Mouse (Mus musculus) neutrophil, adult 5-6 weeks (primary cell): ENCODE measurements at regions not wholly inside any gene's neighbourhood (a gene's known extent, or its start where the extent isn't known, plus 50 kb on each side); places are given as distances from the start of the nearest gene placed in this dataset.

Experiments
- ATAC-seq: fragments of 151-379, 151-347 bp; 2 replicates; pipeline ENCODE4 v1.8.0; 2017; ENCODE audit warnings: mild to moderate bottlenecking, moderate TSS enrichment; ENCODE audit not compliant: insufficient number of reproducible peaks, poor library complexity, low FRiP score, severe bottlenecking; ENCODE audit errors: extremely low read depth

- no peak for ATAC-seq
Observed at GRCm38 (mm10) chr2:166339427-166339826, 184.0 kb upstream of the Sulf2 start.

GRCm38 (mm10) chr2:166338396-166339085, 183.1 kb upstream of the Sulf2 start:
- no peak for ATAC-seq

GRCm38 (mm10) chr2:166337666-166338065, 182.2 kb upstream of the Sulf2 start:
- no peak for ATAC-seq

GRCm38 (mm10) chr2:166335702-166336101, 180.2 kb upstream of the Sulf2 start:
- no peak for ATAC-seq

- ATAC-seq = no peak
Observed at GRCm38 (mm10) chr2:166334559-166334958, 179.1 kb upstream of the Sulf2 start.

GRCm38 (mm10) chr2:166333818-166334217, 178.4 kb upstream of the Sulf2 start:
- no peak for ATAC-seq

- ATAC-seq = no peak
Observed at GRCm38 (mm10) chr2:166332748-166333417, 177.4 kb upstream of the Sulf2 start.

GRCm38 (mm10) chr2:166331192-166331591, 175.7 kb upstream of the Sulf2 start:
- ATAC-seq = no peak

GRCm38 (mm10) chr2:166330364-166330763, 174.9 kb upstream of the Sulf2 start:
- no peak for ATAC-seq

- no peak for ATAC-seq
Observed at GRCm38 (mm10) chr2:166329556-166330340, 174.3 kb upstream of the Sulf2 start.

- ATAC-seq = no peak
Observed at GRCm38 (mm10) chr2:166326932-166327331, 171.5 kb upstream of the Sulf2 start.

GRCm38 (mm10) chr2:166324954-166325353, 169.5 kb upstream of the Sulf2 start:
- ATAC-seq = no peak

- ATAC-seq = no peak
Observed at GRCm38 (mm10) chr2:166324439-166324838, 169.0 kb upstream of the Sulf2 start.

- ATAC-seq = no peak
Observed at GRCm38 (mm10) chr2:166322668-166323043, 167.2 kb upstream of the Sulf2 start.

- no peak for ATAC-seq
Observed at GRCm38 (mm10) chr2:166321992-166322667, 166.7 kb upstream of the Sulf2 start.

- ATAC-seq = no peak
Observed at GRCm38 (mm10) chr2:166316409-166316916, 161.0 kb upstream of the Sulf2 start.

GRCm38 (mm10) chr2:166310438-166310837, 155.0 kb upstream of the Sulf2 start:
- ATAC-seq = no peak

- no peak for ATAC-seq
Observed at GRCm38 (mm10) chr2:166309882-166310281, 154.4 kb upstream of the Sulf2 start.

GRCm38 (mm10) chr2:166307551-166307950, 152.1 kb upstream of the Sulf2 start:
- no peak for ATAC-seq
